Mouse (Mus musculus): Measurements from ENCODE around the gene Emc1. TPM values are rescaled to one million over a fixed set of nuclear protein-coding genes. Genes with fewer than 3 reads are reported as not detected.

Emc1 gene
- total RNA-seq, 2 experiments from 2014 or later, result 8.0 to 42.7 TPM

GRCm38 (mm10) chr4:139421621-139422020 lies 69.2 kb downstream of the Emc1 start:
- ATAC-seq (replicated peaks; ENCODE audit: low FRiP score, poor library complexity, severe bottlenecking), result no peak

- ATAC-seq (replicated peaks; ENCODE audit: low FRiP score, poor library complexity, severe bottlenecking), result no peak
Observed at GRCm38 (mm10) chr4:139422409-139422808, 70.0 kb downstream of the Emc1 start.

GRCm38 (mm10) chr4:139423270-139423669 lies 70.9 kb downstream of the Emc1 start:
- no peak for ATAC-seq (replicated peaks; ENCODE audit: low FRiP score, poor library complexity, severe bottlenecking)

Other genes with a start within 250 kb of the Emc1 start
- 134 and 193 TPM in 2 replicates for gene Minos1, start 221.5 kb upstream of the Emc1 start, total RNA-seq (2015; ENCODE audit: low replicate concordance)
- gene Minos1, start 221.5 kb upstream of the Emc1 start, total RNA-seq (2017; ENCODE audit: low replicate concordance), result 116 and 230 TPM in 2 replicates
- 94.3 and 141 TPM in 2 replicates for gene Capzb, start 159.7 kb upstream of the Emc1 start, total RNA-seq (2015; ENCODE audit: low replicate concordance)
- 29.4 and 35.6 TPM in 2 replicates for gene Capzb, start 159.7 kb upstream of the Emc1 start, total RNA-seq (2017; ENCODE audit: low replicate concordance)
- 4.3 and 10.5 TPM in 2 replicates for gene Pqlc2, start 41.9 kb upstream of the Emc1 start, total RNA-seq (2015; ENCODE audit: low replicate concordance)
- 1.1 and 4.5 TPM in 2 replicates for gene Pqlc2, start 41.9 kb upstream of the Emc1 start, total RNA-seq (2017; ENCODE audit: low replicate concordance)
- 4.0 TPM in 1 of 2 replicates, not detected in the other for gene Akr7a5, start 41.8 kb upstream of the Emc1 start, total RNA-seq (2015; ENCODE audit: low replicate concordance)
- gene Akr7a5, start 41.8 kb upstream of the Emc1 start, total RNA-seq (2017; ENCODE audit: low replicate concordance), result 1.2 TPM in 1 of 2 replicates, not detected in the other
- gene Mrto4, start within 50 bp of the Emc1 start, total RNA-seq (2015; ENCODE audit: low replicate concordance), result 29.2 and 30.6 TPM in 2 replicates
- 9.9 and 11.1 TPM in 2 replicates for gene Mrto4, start within 50 bp of the Emc1 start, total RNA-seq (2017; ENCODE audit: low replicate concordance)
- gene Ubr4, start within 50 bp of the Emc1 start, total RNA-seq (2015; ENCODE audit: low replicate concordance), result 141 and 175 TPM in 2 replicates
- 117 and 123 TPM in 2 replicates for gene Ubr4, start within 50 bp of the Emc1 start, total RNA-seq (2017; ENCODE audit: low replicate concordance)
- not detected in 2 replicates for gene Iffo2, start 178.0 kb downstream of the Emc1 start, total RNA-seq (2015; ENCODE audit: low replicate concordance)
- 0.39 TPM in 1 of 2 replicates, not detected in the other for gene Iffo2, start 178.0 kb downstream of the Emc1 start, total RNA-seq (2017; ENCODE audit: low replicate concordance)

All from erythroid progenitor cell, adult 5-6 weeks (primary cell).